ENCODE assay signal across 8 mouse cellular contexts in genomic region chr6:87997706-87998265, GRCm38 (mm10). TPM values are rescaled to one million over a fixed set of nuclear protein-coding genes. Genes with fewer than 3 reads are reported as not detected.
DNase-seq lines count a peak whose midpoint lies in the region; ATAC-seq lines count a peak whose summit lies in the region.
"Had no signal": no experiment of that assay in that cellular context is flagged by ENCODE, and none has a peak within 500 bp of the region (broad histone marks: within the 10 kb centered on the region; RNA-seq: fewer than 3 reads in every experiment).

No protein-coding gene starts in this region.

- H3K4me3 ChIP-seq in midbrain, embryonic 15.5 days: no peak overlapping the region
- H3K4me3 ChIP-seq: megakaryocyte, embryonic 14.5 days had no signal

- intact Hi-C loops in left cerebral cortex, postnatal 4 days (cut with DNase I): loop anchor here (5.0 kb wide), 1 partner anchor 85 kb away; the partner anchor contains the start of gene Hmces

- WGBS in midbrain, embryonic 15.5 days: 60% methylated on average over 7 of the region's 7 CpGs

- DNase-seq in ZHBTc4 (ENCODE audit: low read depth, low spot score): peak; percentile 90
- peak; percentile 89 to 93 for DNase-seq in cerebellum, postnatal 10 days
- peak; percentile 81 for DNase-seq in gastrocnemius, adult 18-20 months (ENCODE audit: low spot score)
- peak; percentile 84 for DNase-seq in kidney, adult 18-20 months
- DNase-seq in left cerebral cortex, postnatal 4 days: peak; percentile 76
- DNase-seq in spleen, adult 18-20 months: peak; percentile 51 to 78

- H3K4me2 ChIP-seq in midbrain, embryonic 15.5 days: no peak overlapping the region

- H3K9ac ChIP-seq in midbrain, embryonic 15.5 days: no peak overlapping the region

- H3K27me3 ChIP-seq in midbrain, embryonic 15.5 days (replicated peaks): no peaks in the 10 kb centered on the region

- ATAC-seq in midbrain, embryonic 15.5 days (replicated peaks): 0 out of 2 replicates have a peak, but pooled peaks have one; percentile 19

- H3K27ac ChIP-seq in midbrain, embryonic 15.5 days: no peak overlapping the region

- H3K9me3 ChIP-seq in midbrain, embryonic 15.5 days: no peaks in the 10 kb centered on the region
- H3K9me3 ChIP-seq: megakaryocyte, embryonic 14.5 days had no signal

- peaks cover 17% of the 10 kb centered on the region for H3K4me1 ChIP-seq in midbrain, embryonic 15.5 days

- H3K36me3 ChIP-seq in midbrain, embryonic 15.5 days (replicated peaks): peaks cover 30% of the 10 kb centered on the region; the same call in 1 of the 2 replicates

RNA-seq across cellular contexts. Expression of gene H1fx, which starts 16.3 kb away (rescaled TPM):
- total RNA-seq in gastrocnemius, adult 18-20 months (2021): under 1 TPM; 0.62 TPM
- total RNA-seq in left cerebral cortex, postnatal 4 days (2021): 10 to 100 TPM; 81.6 to 87.7 TPM
- polyA plus RNA-seq in midbrain, embryonic 15.5 days (2015; fragmentation: Nextera tagmentation; extraction: Ambion mirVana): 38.7 and 43.4 TPM in 2 replicates

RNA-seq across cellular contexts. Expression of gene Rab7, which starts 47.3 kb away (rescaled TPM):
- 100 to 1,000 TPM; 263 to 266 TPM for total RNA-seq in gastrocnemius, adult 18-20 months (2021)
- 100 to 1,000 TPM; 278 to 279 TPM for total RNA-seq in left cerebral cortex, postnatal 4 days (2021)
- polyA plus RNA-seq in midbrain, embryonic 15.5 days (2015; fragmentation: Nextera tagmentation; extraction: Ambion mirVana): 344 and 347 TPM in 2 replicates

Comparison
In these comparisons a context has a peak if more than half of its experiments do, and no peak if none do; other contexts are left out.
1. RNA of gene H1fx, which starts 16.3 kb away (total RNA-seq): 81.6 to 87.7 TPM in left cerebral cortex, postnatal 4 days; 0.62 TPM in gastrocnemius, adult 18-20 months; every median in the first group is over 10 times any median in the second.
2. Peak in every context shown above with its lines, with median percentiles within 50 percentile points of each other: DNase-seq.